Mouse (Mus musculus): ENCODE data around the gene Fgfr2. TPM values are rescaled to one million over a fixed set of nuclear protein-coding genes. Genes with fewer than 3 reads are reported as not detected.

Fgfr2 gene
- total RNA-seq, 1 experiment = 37.5 TPM

DNA sequence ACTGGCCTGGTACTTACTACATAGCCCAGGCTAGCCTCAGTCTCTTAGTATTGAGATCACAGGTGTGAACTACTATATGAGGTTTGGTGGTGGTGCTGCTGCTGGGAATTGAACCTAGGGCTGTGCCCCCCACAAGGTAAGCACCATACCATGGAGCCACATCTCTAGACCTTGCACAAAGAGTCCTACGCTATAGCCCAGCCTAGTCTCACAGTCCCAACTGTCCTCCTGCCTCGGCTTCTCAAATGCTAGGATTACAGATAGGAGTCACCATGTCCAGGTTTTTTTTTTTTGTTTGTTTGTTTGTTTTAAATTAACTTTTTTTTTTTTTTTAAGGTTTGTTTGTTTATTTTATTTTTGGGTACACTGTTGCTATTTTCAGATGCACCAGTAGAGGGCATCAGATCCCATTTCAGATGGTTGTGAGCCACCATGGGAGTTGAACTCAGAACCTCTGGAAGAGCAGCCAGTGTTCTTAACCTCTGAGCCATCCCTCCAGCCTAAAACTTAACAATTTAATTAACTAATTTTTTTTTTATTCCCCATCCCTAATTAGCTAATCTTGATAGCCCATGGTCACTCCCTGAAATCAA is 2388.9 kb downstream of the Fgfr2 start:
- Histone ChIP-seq H3K36me3 (ENCODE audit: control insufficient read depth, insufficient read depth, low read length, poor library complexity, severe bottlenecking) (peaks cover 36% of the 10 kb centered on the region), H3K9me3 (ENCODE audit: control insufficient read depth, insufficient read depth, low read depth, low read length) (no peaks in the 10 kb centered on the region), H3K4me3 (ENCODE audit: insufficient read depth in 1 of 2, low read depth in 1 of 2, low read length in 2 of 2, poor library complexity in 1 of 2, severe bottlenecking in 1 of 2) (no peak overlapping the region), H3K4me1 (ENCODE audit: control insufficient read depth in 2 of 2, insufficient read depth in 2 of 2, low read length in 2 of 2, poor library complexity in 1 of 2) (no peaks in the 10 kb centered on the region), H3K27ac (ENCODE audit: insufficient read depth, low read depth, low read length, poor library complexity, severe bottlenecking) (no peak overlapping the region), H3K9ac (ENCODE audit: insufficient read depth, low read depth, low read length, poor library complexity, severe bottlenecking) (no peak overlapping the region)
- DNase-seq (ENCODE audit: low read depth, low spot score) = no peak
- no peak for TF ChIP-seq HCFC1 (IDR thresholded peaks at IDR 0.05; ENCODE audit: borderline replicate concordance, insufficient read depth, low read length)
- no peak for TF ChIP-seq MAFK (IDR thresholded peaks at IDR 0.05; ENCODE audit: insufficient read depth, low read depth, low read length)
- TF ChIP-seq ZNF384 (IDR thresholded peaks at IDR 0.05; ENCODE audit: low read depth, low read length) = peak; percentile 88
- no peak for TF ChIP-seq ZC3H11A (IDR thresholded peaks at IDR 0.05; ENCODE audit: borderline replicate concordance, low read depth, low read length)
- TF ChIP-seq CHD2 (IDR thresholded peaks at IDR 0.05; ENCODE audit: low read depth, low read length) = no peak
- in situ Hi-C loops (cut with MboI; ENCODE audit: low sequenced_read_pairs in 2 of 2, unreplicated experiment in 2 of 2) = no loop called here

DNA sequence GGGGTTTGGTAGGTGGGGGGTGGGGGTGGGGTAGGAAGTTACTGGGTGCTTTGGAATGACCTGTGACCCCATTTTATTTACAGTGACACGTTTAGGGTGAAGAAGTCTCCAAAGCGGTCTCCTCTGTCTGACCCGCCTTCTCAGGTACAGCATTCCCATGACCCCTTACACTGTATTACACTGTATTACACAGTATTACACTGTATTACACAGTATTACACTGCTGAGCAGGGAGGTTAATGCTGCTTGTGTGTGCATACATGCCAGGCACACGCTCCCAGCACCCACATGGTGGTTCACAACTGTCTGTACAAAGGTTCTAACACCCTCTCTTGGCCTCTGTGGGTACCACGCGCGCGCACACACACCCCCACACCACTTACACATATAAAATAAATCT is 2389.7 kb downstream of the Fgfr2 start:
- Histone ChIP-seq H3K4me3 (ENCODE audit: insufficient read depth in 1 of 2, low read depth in 1 of 2, low read length in 2 of 2, poor library complexity in 1 of 2, severe bottlenecking in 1 of 2) (no peak overlapping the region), H3K4me1 (ENCODE audit: control insufficient read depth in 2 of 2, insufficient read depth in 2 of 2, low read length in 2 of 2, poor library complexity in 1 of 2) (no peaks in the 10 kb centered on the region)
- no peak for DNase-seq (ENCODE audit: low read depth, low spot score)

DNA sequence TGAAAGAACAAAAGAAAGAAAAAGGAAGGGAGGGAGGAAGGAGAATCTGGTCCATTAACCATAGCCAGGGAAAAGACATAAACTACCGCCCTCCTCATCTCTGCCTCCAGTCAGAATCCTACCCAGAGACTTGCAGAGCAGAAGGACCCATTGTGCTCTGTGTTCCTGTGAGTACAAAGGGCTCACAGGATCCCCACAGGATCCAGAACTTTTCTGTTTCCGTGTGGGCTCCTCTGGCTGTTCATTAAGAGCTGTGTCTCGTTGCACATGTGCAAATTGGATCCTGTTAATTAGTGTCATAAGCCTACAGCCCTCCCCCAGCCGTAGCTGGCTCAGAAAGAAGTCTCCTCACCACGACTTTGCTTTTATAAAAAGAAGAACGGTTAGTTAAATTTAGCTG is 2390.2 kb downstream of the Fgfr2 start:
- Histone ChIP-seq H3K4me1 (ENCODE audit: control insufficient read depth in 2 of 2, insufficient read depth in 2 of 2, low read length in 2 of 2, poor library complexity in 1 of 2) (no peaks in the 10 kb centered on the region), H3K9me3 (ENCODE audit: control insufficient read depth, insufficient read depth, low read depth, low read length) (no peaks in the 10 kb centered on the region), H3K4me3 (ENCODE audit: insufficient read depth in 1 of 2, low read depth in 1 of 2, low read length in 2 of 2, poor library complexity in 1 of 2, severe bottlenecking in 1 of 2) (no peak overlapping the region), H3K36me3 (ENCODE audit: control insufficient read depth, insufficient read depth, low read length, poor library complexity, severe bottlenecking) (peaks cover 44% of the 10 kb centered on the region), H3K27ac (ENCODE audit: insufficient read depth, low read depth, low read length, poor library complexity, severe bottlenecking) (no peak overlapping the region), H3K9ac (ENCODE audit: insufficient read depth, low read depth, low read length, poor library complexity, severe bottlenecking) (no peak overlapping the region)
- no peak for DNase-seq (ENCODE audit: low read depth, low spot score)
- no peak for TF ChIP-seq ZC3H11A (IDR thresholded peaks at IDR 0.05; ENCODE audit: borderline replicate concordance, low read depth, low read length)
- no peak for TF ChIP-seq CHD2 (IDR thresholded peaks at IDR 0.05; ENCODE audit: low read depth, low read length)
- TF ChIP-seq MAFK (IDR thresholded peaks at IDR 0.05; ENCODE audit: insufficient read depth, low read depth, low read length) = no peak
- no peak for TF ChIP-seq HCFC1 (IDR thresholded peaks at IDR 0.05; ENCODE audit: borderline replicate concordance, insufficient read depth, low read length)
- no peak for TF ChIP-seq ZNF384 (IDR thresholded peaks at IDR 0.05; ENCODE audit: low read depth, low read length)
- in situ Hi-C loops (cut with MboI; ENCODE audit: low sequenced_read_pairs in 2 of 2, unreplicated experiment in 2 of 2) = no loop called here

More for the DNA sequence above, 2389.7 kb downstream of the Fgfr2 start:
- peaks cover 43% of the 10 kb centered on the region for H3K36me3 ChIP-seq (ENCODE audit: control insufficient read depth, insufficient read depth, low read length, poor library complexity, severe bottlenecking)
- H3K9me3 ChIP-seq (ENCODE audit: control insufficient read depth, insufficient read depth, low read depth, low read length) = no peaks in the 10 kb centered on the region
- no peak overlapping the region for H3K9ac ChIP-seq (ENCODE audit: insufficient read depth, low read depth, low read length, poor library complexity, severe bottlenecking)
- TF ChIP-seq ZC3H11A (IDR thresholded peaks at IDR 0.05; ENCODE audit: borderline replicate concordance, low read depth, low read length) = no peak
- TF ChIP-seq CHD2 (IDR thresholded peaks at IDR 0.05; ENCODE audit: low read depth, low read length) = no peak
- TF ChIP-seq ZNF384 (IDR thresholded peaks at IDR 0.05; ENCODE audit: low read depth, low read length) = no peak
- TF ChIP-seq MAFK (IDR thresholded peaks at IDR 0.05; ENCODE audit: insufficient read depth, low read depth, low read length) = no peak
- no peak for TF ChIP-seq HCFC1 (IDR thresholded peaks at IDR 0.05; ENCODE audit: borderline replicate concordance, insufficient read depth, low read length)
- H3K27ac ChIP-seq (ENCODE audit: insufficient read depth, low read depth, low read length, poor library complexity, severe bottlenecking) = no peak overlapping the region
- in situ Hi-C loops (cut with MboI; ENCODE audit: low sequenced_read_pairs in 2 of 2, unreplicated experiment in 2 of 2) = no loop called here

GRCm38 (mm10) chr7:130731792-130732191 is 2391.4 kb downstream of the Fgfr2 start:
- Histone ChIP-seq H3K4me3 (ENCODE audit: insufficient read depth in 1 of 2, low read depth in 1 of 2, low read length in 2 of 2, poor library complexity in 1 of 2, severe bottlenecking in 1 of 2) (no peak overlapping the region), H3K4me1 (ENCODE audit: control insufficient read depth in 2 of 2, insufficient read depth in 2 of 2, low read length in 2 of 2, poor library complexity in 1 of 2) (no peaks in the 10 kb centered on the region), H3K36me3 (ENCODE audit: control insufficient read depth, insufficient read depth, low read length, poor library complexity, severe bottlenecking) (peaks cover 39% of the 10 kb centered on the region), H3K9ac (ENCODE audit: insufficient read depth, low read depth, low read length, poor library complexity, severe bottlenecking) (no peak overlapping the region), H3K9me3 (ENCODE audit: control insufficient read depth, insufficient read depth, low read depth, low read length) (no peaks in the 10 kb centered on the region), H3K27ac (ENCODE audit: insufficient read depth, low read depth, low read length, poor library complexity, severe bottlenecking) (no peak overlapping the region)
- in situ Hi-C loops (cut with MboI; ENCODE audit: low sequenced_read_pairs in 2 of 2, unreplicated experiment in 2 of 2) = no loop called here
- TF ChIP-seq ZC3H11A (IDR thresholded peaks at IDR 0.05; ENCODE audit: borderline replicate concordance, low read depth, low read length) = no peak
- no peak for DNase-seq (ENCODE audit: low read depth, low spot score)

- Histone ChIP-seq H3K27ac (ENCODE audit: insufficient read depth, low read depth, low read length, poor library complexity, severe bottlenecking) (no peak overlapping the region), H3K4me3 (ENCODE audit: insufficient read depth in 1 of 2, low read depth in 1 of 2, low read length in 2 of 2, poor library complexity in 1 of 2, severe bottlenecking in 1 of 2) (no peak overlapping the region), H3K9ac (ENCODE audit: insufficient read depth, low read depth, low read length, poor library complexity, severe bottlenecking) (no peak overlapping the region), H3K9me3 (ENCODE audit: control insufficient read depth, insufficient read depth, low read depth, low read length) (no peaks in the 10 kb centered on the region), H3K4me1 (ENCODE audit: control insufficient read depth in 2 of 2, insufficient read depth in 2 of 2, low read length in 2 of 2, poor library complexity in 1 of 2) (0 out of 4 replicates have a peak, but pooled peaks cover 0 to 3% of the 10 kb centered on the region in 2 experiments), H3K36me3 (ENCODE audit: control insufficient read depth, insufficient read depth, low read length, poor library complexity, severe bottlenecking) (peaks cover 19% of the 10 kb centered on the region)
- no peak for TF ChIP-seq HCFC1 (IDR thresholded peaks at IDR 0.05; ENCODE audit: borderline replicate concordance, insufficient read depth, low read length)
- no peak for TF ChIP-seq CHD2 (IDR thresholded peaks at IDR 0.05; ENCODE audit: low read depth, low read length)
- no peak for TF ChIP-seq ZC3H11A (IDR thresholded peaks at IDR 0.05; ENCODE audit: borderline replicate concordance, low read depth, low read length)
- no peak for TF ChIP-seq ZNF384 (IDR thresholded peaks at IDR 0.05; ENCODE audit: low read depth, low read length)
- no peak for TF ChIP-seq MAFK (IDR thresholded peaks at IDR 0.05; ENCODE audit: insufficient read depth, low read depth, low read length)
- in situ Hi-C loops (cut with MboI; ENCODE audit: low sequenced_read_pairs in 2 of 2, unreplicated experiment in 2 of 2) = no loop called here
- no peak for DNase-seq (ENCODE audit: low read depth, low spot score)
Measured at GRCm38 (mm10) chr7:130727560-130727959, 2395.6 kb downstream of the Fgfr2 start.
